ENCODE assay signal across 1 mouse cellular context in the genomic region with DNA sequence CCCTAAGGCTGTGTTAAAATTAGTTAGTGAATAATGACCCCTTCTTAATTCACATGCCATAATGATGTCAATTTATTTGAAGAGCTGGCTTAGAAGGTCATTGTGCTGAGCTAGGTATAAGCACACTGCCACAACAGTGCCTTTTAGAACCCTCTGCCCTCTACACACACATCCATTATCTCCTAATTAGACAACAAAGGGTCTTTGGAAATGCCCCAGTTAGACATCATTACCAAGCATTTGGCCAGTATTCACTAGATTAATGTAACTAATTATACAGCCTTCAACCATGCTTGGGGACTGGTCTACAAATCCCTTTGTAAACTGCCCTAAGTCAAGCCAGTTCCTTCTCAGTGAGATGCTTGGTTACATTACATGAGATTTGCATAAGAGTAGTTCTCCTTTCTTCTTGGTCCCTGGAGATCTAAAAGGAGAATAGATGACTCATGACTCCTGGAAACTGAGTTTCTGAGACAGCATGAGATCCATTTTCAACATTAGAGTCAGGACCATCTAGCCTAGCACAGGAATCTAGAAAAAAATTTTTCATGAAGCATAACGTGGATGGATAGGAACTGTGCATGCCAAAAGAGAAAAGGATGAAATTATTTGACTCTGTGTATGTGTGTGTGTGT.
TF ChIP-seq lines count a peak whose summit lies in the region.

No protein-coding gene starts in this region.

TF ChIP-seq in CH12.LX, 34 proteins besides CTCF, POLR2A, EP300 and RAD21 (continued from another document):
- no peak for TF ChIP-seq MAZ (IDR thresholded peaks at IDR 0.05; ENCODE audit: low read depth, low read length)
- TF ChIP-seq CHD1 (IDR thresholded peaks at IDR 0.05; ENCODE audit: low read depth, low read length): no peak
- peak; percentile 91 for TF ChIP-seq JUND (conservative IDR thresholded peaks at IDR 0.05; ENCODE audit: low read depth, low read length)
- TF ChIP-seq TBP (conservative IDR thresholded peaks at IDR 0.05; ENCODE audit: low read depth, low read length): no peak
- TF ChIP-seq ZNF384 (IDR thresholded peaks at IDR 0.05; ENCODE audit: low read depth, low read length): peak; percentile 24; the same call in 1 of the 2 replicates
- TF ChIP-seq MAX (IDR thresholded peaks at IDR 0.05; ENCODE audit: low read length): 0 out of 2 replicates have a peak, but pooled peaks have one; percentile 26
- no peak for TF ChIP-seq SMC3 (IDR thresholded peaks at IDR 0.05; ENCODE audit: low read depth, low read length)
